Mouse (Mus musculus): Measurements from ENCODE around the gene Vstm2a.

The Vstm2a gene

DNA sequence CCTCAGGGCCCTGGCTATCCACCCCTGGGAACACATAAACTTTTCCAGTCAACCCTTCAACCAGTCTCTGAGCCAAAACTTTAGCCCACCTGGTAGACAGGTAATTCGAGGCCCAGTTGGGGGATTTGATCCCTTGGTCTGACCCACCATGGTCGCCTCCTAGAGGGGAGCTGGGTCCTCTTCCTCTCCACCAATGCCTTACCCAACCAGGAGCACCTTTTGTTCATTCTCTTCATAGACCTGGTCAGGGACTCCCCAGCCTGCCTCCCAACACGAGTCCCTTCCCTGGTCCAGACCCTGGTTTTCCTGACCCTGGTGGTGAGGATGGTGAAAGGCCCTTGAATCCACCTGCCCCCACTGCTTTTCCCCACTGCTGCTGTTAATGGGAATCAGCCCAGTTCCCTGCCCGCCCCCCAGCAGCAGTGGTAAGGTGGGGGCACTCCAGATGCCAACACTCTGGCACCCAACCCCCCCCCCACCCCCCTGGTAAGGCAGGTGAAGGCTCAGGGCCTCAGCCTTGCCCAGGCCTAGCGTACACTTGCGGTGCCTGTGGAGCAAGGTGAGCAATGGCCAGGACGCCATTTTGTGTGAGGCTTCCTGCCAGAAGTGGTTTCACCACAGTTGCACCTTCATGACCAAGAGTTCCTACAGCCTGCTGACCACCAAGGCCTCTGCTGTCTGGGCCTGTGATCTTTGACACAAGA, 182.2 kb downstream of the Vstm2a start:
- no peak for DNase-seq (ENCODE audit: low read depth, low spot score)
